Mouse (Mus musculus): ENCODE measurements around the gene Adcy6.

Gene Adcy6

GRCm38 (mm10) chr15:98557186-98557585, 52.7 kb downstream of the Adcy6 start:
- no peak for DNase-seq

GRCm38 (mm10) chr15:98555881-98556280, 54.0 kb downstream of the Adcy6 start:
- no peak for DNase-seq

DNA sequence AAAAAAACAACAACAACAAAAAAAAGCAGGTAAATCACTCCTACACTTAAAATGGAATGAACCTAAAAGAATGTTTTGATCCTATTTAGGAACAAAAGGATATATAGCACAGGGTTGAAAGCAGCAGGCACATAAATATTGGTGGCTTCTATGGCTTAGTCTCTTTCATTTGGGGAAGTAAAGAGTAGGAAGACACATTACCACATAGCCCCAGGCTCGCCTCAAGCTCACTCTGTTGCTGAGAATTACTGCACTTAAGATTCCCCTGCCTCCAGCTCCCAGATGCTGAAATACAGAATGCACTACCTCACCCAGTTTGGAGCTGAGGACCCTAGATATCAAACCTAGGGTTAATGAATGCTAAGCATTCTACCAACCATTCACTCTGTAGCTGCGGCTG, 57.1 kb downstream of the Adcy6 start:
- DNase-seq = no peak

DNA sequence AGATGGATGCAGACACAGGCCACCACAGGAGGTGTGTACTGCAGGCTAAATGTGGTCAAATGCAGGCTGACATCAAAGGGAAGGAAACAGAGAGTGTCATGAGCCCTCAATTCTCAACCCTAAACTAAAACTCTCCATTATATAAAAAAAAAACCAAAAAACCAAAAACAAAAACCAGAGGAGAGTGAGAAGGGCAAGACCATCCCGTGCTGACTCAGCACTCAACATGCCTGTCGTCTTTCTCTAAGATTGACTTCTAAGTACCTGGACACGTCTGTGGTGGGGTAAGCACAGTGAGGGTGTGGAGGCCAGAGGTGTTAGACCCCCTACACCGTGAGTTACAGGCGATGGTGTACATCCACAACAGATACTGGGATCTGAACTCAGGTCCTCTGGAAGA, 63.0 kb downstream of the Adcy6 start:
- DNase-seq = no peak

DNA sequence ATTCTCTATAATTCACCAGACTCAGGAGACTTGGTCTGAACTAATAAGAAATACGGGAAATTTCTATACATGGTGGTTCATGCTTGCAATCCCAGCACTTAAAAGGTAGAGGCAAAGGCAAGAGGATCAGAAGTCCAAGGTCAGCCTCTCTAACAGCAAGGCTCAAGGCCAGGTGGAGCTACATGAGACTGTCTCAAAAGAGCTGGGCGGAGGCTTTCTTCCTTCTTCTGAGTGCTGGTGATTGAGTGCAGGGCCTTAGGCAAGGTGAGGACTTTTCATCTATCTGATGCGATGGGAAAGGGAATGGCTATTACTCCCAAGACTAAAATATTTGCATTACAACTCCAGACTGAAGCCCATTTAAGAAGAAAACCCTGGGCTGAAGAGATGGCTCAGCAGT, 64.7 kb downstream of the Adcy6 start:
- no peak for DNase-seq

- no peak for DNase-seq
Observed at GRCm38 (mm10) chr15:98543341-98543740, 66.5 kb downstream of the Adcy6 start.

GRCm38 (mm10) chr15:98541064-98541463, 68.8 kb downstream of the Adcy6 start:
- DNase-seq = no peak
